Mouse (Mus musculus): ENCODE measurements around the gene Adamts1.

DNA sequence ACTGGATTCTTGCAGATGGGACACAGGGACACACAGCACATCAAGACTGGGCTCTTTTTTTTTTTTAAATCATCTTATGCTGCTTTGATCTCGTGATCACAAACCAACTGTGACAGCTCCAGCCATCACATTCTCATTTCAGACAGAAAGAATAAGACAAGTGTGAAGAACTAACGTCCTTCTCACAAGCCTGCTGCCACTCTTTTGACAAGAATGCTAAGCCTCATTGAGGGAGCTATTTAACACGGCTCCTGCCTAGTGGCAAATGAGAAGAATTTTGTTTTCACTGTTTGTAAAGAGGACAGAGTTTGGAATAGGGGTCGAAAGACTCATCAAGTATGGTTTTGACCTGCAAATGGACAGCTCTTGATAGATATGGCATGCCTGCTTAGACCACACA lies 35.6 kb downstream of the Adamts1 start:
- TF ChIP-seq CTCF (conservative IDR thresholded peaks at IDR 0.05; ENCODE audit: insufficient read depth, insufficient read length, low read depth, low read length) (no peak), POLR2A (IDR thresholded peaks at IDR 0.05; ENCODE audit: low read depth, low read length) (no peak)
